Mouse (Mus musculus) megakaryocyte, embryonic 14.5 days (primary cell): ENCODE data around the gene Jpt1. TPM values are rescaled to one million over a fixed set of nuclear protein-coding genes. Genes with fewer than 3 reads are reported as not detected.

Experiments
- H3K27me3 ChIP-seq: replicated peaks from 2 replicates; pipeline ENCODE3; 2012; ENCODE audit warnings: inconsistent platforms
- H3K36me3 ChIP-seq: replicated peaks from 2 replicates; pipeline ENCODE3; 2012; ENCODE audit warnings: low read length, inconsistent platforms, mixed read lengths
- H3K4me1 ChIP-seq: 2 replicates; pipeline ENCODE4 v1.6.1; 2012; ENCODE audit warnings: inconsistent platforms
- H3K4me3 ChIP-seq: replicated peaks from 2 replicates; pipeline ENCODE3; 2012; ENCODE audit warnings: moderate library complexity, mild to moderate bottlenecking, inconsistent platforms
- H3K9me3 ChIP-seq: 2 replicates; pipeline ENCODE4 v1.6.1; 2012; ENCODE audit warnings: inconsistent platforms
- FLI1 ChIP-seq: IDR thresholded peaks from 2 replicates; pipeline ENCODE4 v1.6.1; 2012; ENCODE audit warnings: low read length, inconsistent platforms, mixed read lengths
- GATA1 ChIP-seq: IDR thresholded peaks from 3 replicates; pipeline ENCODE4 v1.6.1; 2012; ENCODE audit warnings: mixed read lengths, low read length, inconsistent platforms, borderline replicate concordance
- polyA plus RNA-seq: library from polyadenylated mRNA; stranded (reverse); fragments of >175 nt; gene quantifications from 2 replicates; pipeline ENCODE4 v1.2.3, GENCODE M21; 2012; ENCODE audit warnings: low replicate concordance; ENCODE audit not compliant: insufficient read depth

Gene Jpt1
- polyA plus RNA-seq, 1 experiment = 807 TPM

GRCm38 (mm10) chr11:115450176-115450575, 64.0 kb downstream of the Jpt1 start:
- H3K27me3 ChIP-seq = peaks cover 82% of the 10 kb centered on the region
- H3K4me3 ChIP-seq = no peak overlapping the region
- H3K4me1 ChIP-seq = peaks cover 40% of the 10 kb centered on the region
- no peaks in the 10 kb centered on the region for H3K36me3 ChIP-seq
- TF ChIP-seq FLI1 (no peak), GATA1 (no peak)
- peaks cover 15% of the 10 kb centered on the region for H3K9me3 ChIP-seq

GRCm38 (mm10) chr11:115448998-115449397, 65.2 kb downstream of the Jpt1 start:
- peaks cover 45% of the 10 kb centered on the region for H3K4me1 ChIP-seq

GRCm38 (mm10) chr11:115448075-115448474, 66.1 kb downstream of the Jpt1 start:
- H3K36me3 ChIP-seq = no peaks in the 10 kb centered on the region
- H3K9me3 ChIP-seq = 0 out of 2 replicates have a peak, but pooled peaks cover 8% of the 10 kb centered on the region
- peak overlapping the region; percentile 53 for H3K4me3 ChIP-seq
- TF ChIP-seq FLI1 (no peak), GATA1 (no peak)
- H3K27me3 ChIP-seq = peaks cover 89% of the 10 kb centered on the region
- peaks cover 45% of the 10 kb centered on the region for H3K4me1 ChIP-seq

More at GRCm38 (mm10) chr11:115448998-115449397, 65.2 kb downstream of the Jpt1 start:
- H3K27me3 ChIP-seq = peaks cover 88% of the 10 kb centered on the region
- no peak overlapping the region for H3K4me3 ChIP-seq
- H3K9me3 ChIP-seq = 0 out of 2 replicates have a peak, but pooled peaks cover 5% of the 10 kb centered on the region
- TF ChIP-seq GATA1 (no peak), FLI1 (no peak)
- no peaks in the 10 kb centered on the region for H3K36me3 ChIP-seq

Other genes with a start within 250 kb of the Jpt1 start
- gene Grin2c, start 247.1 kb downstream of the Jpt1 start, polyA plus RNA-seq = not detected in 2 replicates
- 21.8 and 28.5 TPM in 2 replicates for gene Fdxr, start 237.3 kb downstream of the Jpt1 start, polyA plus RNA-seq
- 0.07 TPM in 1 of 2 replicates, not detected in the other for gene Fads6, start 216.7 kb downstream of the Jpt1 start, polyA plus RNA-seq
- gene Otop2, start 207.2 kb downstream of the Jpt1 start, polyA plus RNA-seq = 0.11 TPM in 1 of 2 replicates, not detected in the other
- gene Ush1g, start 192.3 kb downstream of the Jpt1 start, polyA plus RNA-seq = not detected in 2 replicates
- gene Otop3, start 179.7 kb downstream of the Jpt1 start, polyA plus RNA-seq = not detected in 2 replicates
- 1.2 TPM in 1 of 2 replicates, not detected in the other for gene Hid1, start 146.6 kb downstream of the Jpt1 start, polyA plus RNA-seq
- gene Cdr2l, start 132.5 kb downstream of the Jpt1 start, polyA plus RNA-seq = not detected in 2 replicates
- gene Mrpl58, start 110.6 kb downstream of the Jpt1 start, polyA plus RNA-seq = 67.6 and 78.3 TPM in 2 replicates
- gene Atp5h, start 94.4 kb downstream of the Jpt1 start, polyA plus RNA-seq = 10.1 and 109 TPM in 2 replicates
- gene Kctd2, start 94.3 kb downstream of the Jpt1 start, polyA plus RNA-seq = 13.7 and 36.5 TPM in 2 replicates
- not detected in 2 replicates for gene Trim80, start 73.8 kb downstream of the Jpt1 start, polyA plus RNA-seq
- not detected in 2 replicates for gene Slc16a5, start 51.9 kb downstream of the Jpt1 start, polyA plus RNA-seq
- gene Armc7, start 38.7 kb downstream of the Jpt1 start, polyA plus RNA-seq = 20.7 and 36.2 TPM in 2 replicates
- gene Nt5c, start 22.5 kb downstream of the Jpt1 start, polyA plus RNA-seq = 84.5 and 173 TPM in 2 replicates
- 187 and 368 TPM in 2 replicates for gene Sumo2, start 21.9 kb upstream of the Jpt1 start, polyA plus RNA-seq
- gene Nup85, start 50.0 kb upstream of the Jpt1 start, polyA plus RNA-seq = 6.6 and 12.0 TPM in 2 replicates
- 13.8 and 37.9 TPM in 2 replicates for gene Mrps7, start 89.5 kb upstream of the Jpt1 start, polyA plus RNA-seq
- gene Gga3, start 89.7 kb upstream of the Jpt1 start, polyA plus RNA-seq = 44.0 and 58.2 TPM in 2 replicates
- gene Mif4gd, start 98.6 kb upstream of the Jpt1 start, polyA plus RNA-seq = 9.6 and 15.5 TPM in 2 replicates
- gene Slc25a19, start 113.9 kb upstream of the Jpt1 start, polyA plus RNA-seq = 10.5 and 20.5 TPM in 2 replicates
- 30.1 and 77.5 TPM in 2 replicates for gene Grb2, start 194.2 kb upstream of the Jpt1 start, polyA plus RNA-seq